Mouse (Mus musculus): ENCODE data around the gene Alg14. TPM values are rescaled to one million over a fixed set of nuclear protein-coding genes. Genes with fewer than 3 reads are reported as not detected.
A peak's percentile ranks its signal among the peaks of the same experiment; 100 is the strongest.

Gene Alg14
- total RNA-seq (2021) = 10 to 100 TPM; 11.0 to 12.1 TPM
- long read RNA-seq, experiment 1, transcript Alg14-201 (4 exons, 2,037 nt) = major isoform, 9 of 11 reads
- long read RNA-seq, experiment 1, partial matches to known transcripts = 0 of 11 reads
- long read RNA-seq, experiment 1, other reads (novel, unspliced or antisense) = 2 of 11 reads
- long read RNA-seq, experiment 2, transcript Alg14-201 (4 exons, 2,037 nt) = major isoform, 11 of 13 reads
- long read RNA-seq, experiment 2, partial matches to known transcripts = 0 of 13 reads
- long read RNA-seq, experiment 2, other reads (novel, unspliced or antisense) = 2 of 13 reads

DNA sequence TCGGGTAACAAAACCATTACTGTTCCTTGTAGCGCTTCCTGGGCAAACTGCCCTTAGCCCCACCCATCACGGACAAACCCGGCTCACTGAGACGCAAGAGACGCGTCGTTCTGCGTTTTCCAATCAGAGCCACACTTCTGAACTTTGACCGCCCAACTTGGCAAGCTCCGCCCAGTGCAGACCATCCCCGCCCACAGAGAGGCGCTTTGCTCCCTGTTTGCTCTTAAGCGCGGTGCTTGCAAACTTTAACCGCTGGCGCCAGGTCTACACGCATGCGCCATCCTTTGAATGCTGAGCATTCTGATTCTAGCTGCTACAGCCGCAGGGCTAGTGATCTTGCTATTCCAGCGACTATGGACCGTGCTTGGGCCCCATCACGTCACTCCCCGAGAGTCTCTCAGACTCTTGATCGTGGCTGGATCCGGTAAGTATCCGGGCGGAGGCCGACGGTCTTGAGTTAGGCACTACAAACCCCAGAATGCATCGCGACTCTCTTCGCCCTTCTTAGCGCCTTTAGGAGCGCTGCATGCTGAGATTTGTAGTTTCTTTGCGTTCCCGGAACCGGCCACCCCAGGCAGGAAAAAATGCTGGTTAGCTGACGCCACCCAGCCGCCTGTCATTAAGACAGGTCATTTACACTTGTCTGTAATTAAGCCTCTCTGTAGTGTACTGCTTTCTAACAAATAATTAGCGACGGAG is at the start of gene Alg14:
TSS of gene Alg14 (plus strand) at position 214 of the 699 bp plus-strand sequence.
- DNase-seq = peak; percentile 91

DNA sequence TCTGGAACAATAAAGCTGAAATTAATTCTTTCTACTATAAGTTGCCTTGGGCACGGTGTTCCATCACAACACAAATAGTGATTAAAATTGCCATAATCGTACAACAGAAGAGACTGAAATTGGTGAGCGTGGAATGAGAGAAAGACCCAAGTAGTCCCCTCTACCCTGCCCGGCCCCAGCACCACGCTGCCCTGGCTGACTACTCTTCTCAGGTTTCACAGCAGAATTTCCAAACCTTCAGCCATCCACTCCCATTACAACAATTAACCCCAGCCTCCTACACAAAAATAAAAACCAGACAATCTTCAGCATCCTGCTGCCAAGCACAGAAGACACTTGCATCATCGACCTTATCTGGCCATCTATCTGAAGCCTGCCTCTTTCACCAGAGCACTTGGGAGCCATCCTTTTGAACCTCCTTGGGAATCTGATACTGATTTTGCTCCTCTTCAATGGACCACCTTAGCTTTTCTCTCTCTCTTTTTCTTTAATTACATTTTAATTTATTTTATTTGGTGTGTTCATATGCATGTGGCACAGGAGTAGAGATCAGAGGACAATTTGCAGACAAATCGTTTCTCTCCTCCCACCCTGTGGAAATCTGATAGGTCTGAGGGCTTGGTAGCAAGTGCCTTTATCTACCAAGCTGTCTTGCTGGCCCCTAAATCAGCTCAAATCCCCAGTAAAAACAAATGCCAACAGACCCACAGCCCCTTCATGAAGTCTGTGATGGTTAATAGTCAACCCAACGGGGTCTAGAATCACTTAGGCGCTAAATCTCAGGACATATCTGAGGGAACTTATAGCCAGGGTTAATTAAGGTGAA is 49.2 kb upstream of the Alg14 start:
- no peak for DNase-seq

DNA sequence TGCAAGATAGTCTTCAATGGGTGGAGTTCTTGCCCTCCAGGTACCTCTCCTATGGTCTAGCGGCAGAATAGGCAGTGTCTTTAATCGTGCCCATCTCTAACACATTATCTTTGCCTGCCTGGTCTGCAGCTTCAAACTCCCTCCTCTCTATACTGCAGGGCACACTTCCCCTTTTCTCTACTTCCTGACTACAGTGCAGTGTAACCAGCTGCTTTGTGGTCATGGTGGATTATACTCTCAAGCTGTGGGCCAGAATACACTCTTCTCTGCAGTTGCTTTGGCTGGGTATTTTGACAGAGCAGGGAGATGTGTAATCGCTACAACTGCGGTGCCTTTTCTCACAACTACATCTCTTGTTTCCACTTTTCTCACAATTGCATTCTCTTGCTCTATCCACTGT is 48.6 kb upstream of the Alg14 start:
- DNase-seq = no peak

DNA sequence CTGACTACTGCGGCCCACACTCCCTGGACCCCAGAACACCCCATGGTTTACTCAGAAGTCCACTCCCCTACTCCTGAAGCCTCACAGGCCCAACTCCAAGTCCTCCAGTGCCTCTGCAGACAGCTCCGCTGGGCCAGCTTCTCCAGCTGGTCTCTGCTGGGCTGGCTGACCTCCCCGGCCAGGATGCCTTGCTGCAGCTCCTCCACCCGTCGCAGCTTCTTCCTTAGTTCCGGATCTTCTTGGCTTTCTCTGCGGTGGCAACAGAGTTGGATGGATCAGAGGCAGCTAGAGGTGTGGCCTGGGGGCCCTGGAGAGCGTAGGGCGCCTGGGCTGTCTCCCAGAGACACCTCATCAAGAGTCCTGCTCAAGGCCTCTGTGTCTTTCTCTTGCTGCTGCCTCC is 41.5 kb upstream of the Alg14 start:
- peak; percentile 30 for DNase-seq

- no peak for DNase-seq
Measured at GRCm38 (mm10) chr3:121250576-121251433, 40.8 kb upstream of the Alg14 start.

- no peak for DNase-seq
Measured at GRCm38 (mm10) chr3:121255501-121255900, 36.1 kb upstream of the Alg14 start.

DNA sequence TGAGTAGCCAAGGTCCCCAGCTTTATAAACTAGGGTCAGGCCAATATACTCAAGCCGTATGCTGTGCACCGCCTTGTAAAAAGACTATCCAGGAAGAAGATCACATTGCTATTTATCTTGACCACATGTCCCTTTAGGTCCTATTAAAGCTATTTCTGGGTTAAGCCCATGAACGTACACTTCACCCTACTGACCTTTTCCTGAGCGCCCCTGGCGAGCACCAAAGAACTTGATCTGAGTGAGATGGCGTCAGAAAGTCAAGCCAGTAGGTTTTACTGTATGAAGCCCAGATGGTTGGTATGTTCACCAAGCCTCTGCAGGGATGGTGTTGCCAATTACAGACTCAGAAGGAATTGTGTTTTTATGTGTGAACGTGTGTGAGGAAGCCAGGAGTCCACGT is 35.4 kb upstream of the Alg14 start:
- DNase-seq = no peak

- no peak for DNase-seq
Measured at GRCm38 (mm10) chr3:121257418-121257817, 34.2 kb upstream of the Alg14 start.

DNA sequence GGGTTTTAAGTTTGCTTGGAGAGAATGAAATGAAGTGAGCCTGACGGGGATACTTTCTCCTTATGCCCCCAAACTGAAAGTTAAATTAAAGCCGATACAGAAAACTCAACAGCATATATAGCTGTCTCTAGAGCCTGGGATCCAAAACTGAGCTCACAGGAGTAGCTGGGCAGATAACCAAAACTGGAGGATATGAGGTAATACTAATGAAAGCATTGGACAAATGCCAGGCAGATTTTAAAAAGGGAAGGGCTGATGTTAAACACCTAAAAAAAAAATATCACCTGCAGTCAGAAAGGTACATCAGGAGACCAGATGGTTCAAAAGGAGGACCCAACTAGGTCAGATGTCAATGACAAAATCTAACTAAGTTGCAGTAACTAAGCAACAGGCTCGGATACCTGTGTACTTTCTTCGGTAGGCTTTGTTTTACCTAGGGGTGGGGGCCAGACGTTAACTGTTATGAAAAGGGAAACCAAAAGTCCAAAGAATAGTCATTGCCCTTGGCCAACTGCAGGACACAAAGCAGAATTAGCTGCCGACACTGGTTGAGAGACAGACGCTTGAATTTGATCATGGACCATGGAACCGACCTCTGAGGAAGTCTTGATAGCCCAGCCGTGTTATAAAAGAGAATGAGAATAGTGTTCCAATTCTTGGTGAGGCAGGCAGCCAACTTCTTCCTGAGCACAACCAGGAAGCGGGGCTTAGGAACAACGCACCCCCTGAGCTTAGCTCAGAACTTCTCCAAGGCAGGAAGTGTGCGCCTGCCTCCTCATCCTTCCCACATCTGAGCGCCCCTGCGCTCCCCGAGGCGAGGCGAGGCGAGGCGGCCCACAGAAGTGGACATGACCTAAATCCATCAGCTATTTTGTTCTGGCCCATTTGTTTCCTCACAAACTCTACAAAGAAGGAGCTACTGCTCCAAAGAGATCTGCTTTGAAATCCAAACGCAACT is 32.8 kb upstream of the Alg14 start:
- no peak for DNase-seq

- no peak for DNase-seq
Measured at GRCm38 (mm10) chr3:121260041-121260440, 31.5 kb upstream of the Alg14 start.

DNA sequence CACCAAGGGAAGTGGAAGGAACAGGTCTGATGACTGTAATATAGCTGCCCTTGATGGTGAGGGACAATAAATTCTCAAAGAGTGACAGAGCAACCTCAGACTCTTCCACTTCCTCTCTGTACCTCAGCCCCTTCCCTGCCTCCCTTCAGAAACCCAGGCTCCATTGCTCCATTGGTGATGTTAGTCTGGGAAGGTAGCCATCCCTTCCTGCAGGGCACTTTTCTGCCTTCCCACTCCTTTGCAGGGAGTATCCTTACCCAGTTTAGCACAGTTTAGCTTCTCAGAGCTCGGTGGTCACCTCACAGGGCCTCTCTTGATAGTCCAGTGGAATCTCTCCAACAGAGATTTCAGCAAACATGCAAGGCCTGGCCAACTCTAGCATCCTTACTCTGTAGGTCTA is 30.7 kb upstream of the Alg14 start:
- DNase-seq = no peak

GRCm38 (mm10) chr3:121261251-121261650 is 30.3 kb upstream of the Alg14 start:
- no peak for DNase-seq

DNA sequence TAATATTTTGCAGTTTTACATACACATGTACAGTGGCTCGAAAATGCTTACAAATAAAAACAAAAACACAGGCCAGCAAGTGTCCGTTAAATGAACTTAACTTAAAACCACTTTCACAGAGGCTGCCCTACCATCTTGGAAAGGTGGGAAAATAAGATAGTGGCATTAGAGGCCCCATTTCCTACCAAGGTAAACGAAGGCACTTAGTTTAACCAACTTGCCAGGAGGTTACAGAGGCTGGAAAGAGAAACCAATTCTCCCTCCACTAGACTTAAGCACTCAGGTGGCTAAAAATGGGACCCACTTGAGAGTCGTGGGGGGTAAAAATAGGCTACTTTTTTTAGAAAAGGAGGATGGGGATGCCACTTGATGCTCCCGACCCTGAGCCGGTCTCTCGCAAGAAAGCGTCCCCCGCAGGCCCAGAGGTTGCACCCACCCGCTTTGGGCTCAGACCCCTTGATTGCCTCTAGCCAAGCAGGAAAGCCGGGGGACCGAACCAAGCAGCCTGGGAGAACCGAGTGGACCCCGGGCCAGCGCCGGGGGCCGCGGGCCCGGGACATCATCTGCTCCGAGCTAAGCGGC is 29.5 kb upstream of the Alg14 start:
- no peak for DNase-seq

DNA sequence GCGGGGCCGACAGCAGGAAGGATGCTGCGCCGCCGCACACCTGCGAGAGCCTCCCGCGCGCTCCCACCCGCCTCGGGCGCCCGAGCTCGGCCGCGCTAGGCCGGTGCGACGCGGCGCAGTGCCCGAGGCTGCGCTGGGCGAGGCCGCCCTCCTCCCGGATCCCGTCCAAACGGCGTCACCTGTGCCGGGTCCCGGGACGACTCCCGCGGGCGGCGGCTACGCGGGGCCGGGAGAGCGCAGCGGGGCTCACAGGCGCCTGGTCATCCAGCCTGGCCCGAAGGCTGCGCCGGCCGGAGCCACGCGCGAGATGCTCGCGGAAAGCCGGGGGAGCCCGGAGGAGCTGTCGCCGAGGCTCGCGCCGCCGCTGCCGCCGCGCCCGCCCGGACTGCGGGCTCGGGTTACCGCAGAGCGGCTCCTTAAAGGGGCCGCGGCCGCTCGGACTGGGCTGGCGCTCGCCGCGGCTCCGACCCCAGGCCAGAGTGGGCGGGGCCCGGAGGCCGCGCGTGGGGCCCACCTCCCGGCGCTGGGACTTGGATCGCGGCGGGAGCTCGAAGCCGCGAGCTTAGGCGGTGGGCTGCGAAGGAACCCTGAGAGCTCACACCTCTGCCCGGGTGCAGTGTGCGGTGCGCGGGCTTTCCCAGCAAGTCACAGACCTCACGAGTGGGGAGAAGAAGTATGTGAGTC is 28.9 kb upstream of the Alg14 start:
- DNase-seq = peak; percentile 76

DNA sequence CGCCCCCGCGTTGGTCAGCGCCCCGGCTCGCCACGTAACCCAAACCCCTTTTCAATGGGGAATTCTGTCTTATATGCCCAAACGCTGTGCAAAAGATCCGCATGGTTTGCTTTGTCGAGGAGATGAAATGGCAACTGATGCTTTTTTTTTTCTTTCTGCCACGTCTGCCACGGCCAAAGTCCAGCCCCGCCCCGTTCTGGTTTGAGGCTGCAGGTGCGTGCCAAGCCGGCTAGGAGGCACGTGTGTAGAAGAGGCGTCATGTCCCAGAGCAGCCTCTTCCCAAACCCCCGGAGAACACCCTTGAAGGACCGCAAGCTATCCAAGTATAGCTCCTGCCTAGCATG is 28.4 kb upstream of the Alg14 start:
- peak; percentile 27 for DNase-seq

DNA sequence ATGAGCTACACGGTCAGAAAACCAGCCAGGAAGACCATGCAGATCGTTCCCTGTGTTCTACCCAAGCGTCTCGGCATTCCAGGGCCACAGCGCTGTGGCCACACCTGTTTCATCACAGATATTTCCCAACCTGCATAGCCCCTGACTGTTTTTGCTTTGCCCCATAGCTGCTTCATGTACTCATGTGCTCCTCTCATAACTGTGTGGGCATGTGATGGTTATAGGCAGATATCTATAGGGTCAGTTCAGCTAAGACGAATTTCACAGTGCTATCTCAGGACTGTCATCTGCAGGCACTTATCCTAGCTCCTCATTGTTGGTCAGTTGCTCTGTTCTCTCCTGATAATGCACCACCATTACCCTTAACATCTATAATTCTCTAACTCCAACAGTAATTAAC is 27.3 kb upstream of the Alg14 start:
- no peak for DNase-seq

DNA sequence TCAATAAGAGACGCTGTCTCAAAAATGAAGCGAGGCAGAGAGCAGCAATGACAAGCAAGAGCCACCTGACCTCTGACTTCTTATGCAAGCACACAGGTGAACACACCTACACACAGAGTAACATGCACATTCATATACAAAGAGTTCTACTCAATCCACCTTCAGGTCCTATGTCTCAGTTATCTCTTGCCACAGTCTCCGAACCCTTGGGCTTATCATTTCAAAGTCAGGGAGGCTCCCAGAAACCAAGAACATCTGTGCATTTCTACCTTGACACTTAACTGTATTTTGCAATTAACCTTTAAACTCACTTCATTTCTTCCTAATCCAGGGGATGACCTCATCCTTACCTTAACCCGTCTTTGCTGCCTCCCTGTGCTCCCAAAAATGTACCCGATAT is 24.3 kb upstream of the Alg14 start:
- no peak for DNase-seq

DNA sequence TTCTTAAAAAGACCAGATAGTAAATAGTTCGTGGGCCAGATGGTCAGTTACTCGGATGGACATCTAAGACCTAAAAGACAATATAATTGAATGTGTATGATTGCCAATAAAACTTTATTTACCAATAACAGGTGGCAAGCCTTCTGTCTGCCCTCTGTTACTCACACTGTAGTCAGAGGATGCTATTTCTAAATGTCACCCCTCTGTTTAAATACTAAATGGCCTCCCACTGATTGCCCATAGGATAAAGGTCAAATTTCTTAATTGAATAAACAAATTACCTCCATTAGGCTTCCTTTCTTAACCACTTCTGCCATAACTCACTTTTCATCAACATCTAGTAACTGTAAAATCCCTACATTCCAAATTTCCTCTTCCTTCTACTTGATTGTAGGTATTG is 19.0 kb upstream of the Alg14 start:
- DNase-seq = no peak

DNA sequence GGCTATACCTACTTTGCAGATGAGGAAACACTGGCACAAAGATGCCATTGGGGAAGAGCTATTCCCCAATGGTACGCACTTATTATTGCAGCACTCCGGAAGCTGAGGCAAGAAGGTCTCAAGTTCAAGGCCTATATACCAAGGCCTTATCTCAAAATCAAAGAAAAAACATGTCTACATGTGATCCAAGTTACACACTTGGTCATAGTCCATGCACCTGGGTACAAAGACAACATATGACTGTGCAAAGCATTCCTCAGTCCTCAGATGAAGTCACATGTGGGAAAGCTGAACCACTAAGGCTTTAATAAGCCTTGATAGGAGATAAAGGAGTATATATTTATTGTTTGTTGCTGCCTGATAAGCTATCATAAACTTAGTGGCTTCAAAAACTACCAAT is 17.6 kb upstream of the Alg14 start:
- no peak for DNase-seq

- no peak for DNase-seq
Measured at GRCm38 (mm10) chr3:121277009-121277408, 14.6 kb upstream of the Alg14 start.
